8 mouse cellular contexts compared by ENCODE assay signal in genomic region chr16:50428871-50429691, GRCm38 (mm10). TPM values are rescaled to one million over a fixed set of nuclear protein-coding genes. Genes with fewer than 3 reads are reported as not detected.
DNase-seq lines count a peak whose midpoint lies in the region; ATAC-seq lines count a peak whose summit lies in the region.

No protein-coding gene starts in this region.

- peaks cover 27% of the 10 kb centered on the region for H3K36me3 ChIP-seq in megakaryocyte, embryonic 14.5 days (replicated peaks; ENCODE audit: low read length)
- no peaks in the 10 kb centered on the region for H3K36me3 ChIP-seq in forebrain, embryonic 14.5 days (ENCODE audit: control insufficient read depth, insufficient read depth, low read length)
- no peaks in the 10 kb centered on the region for H3K36me3 ChIP-seq in intestine, embryonic 16.5 days (ENCODE audit: control insufficient read depth, insufficient read depth, low read length)
- no peaks in the 10 kb centered on the region for H3K36me3 ChIP-seq in liver, embryonic 13.5 days
- H3K36me3 ChIP-seq in neural tube, embryonic 13.5 days, result no peaks in the 10 kb centered on the region

- peak; percentile 23 for DNase-seq in forebrain, embryonic 14.5 days (ENCODE audit: low spot score)
- no peak for DNase-seq in liver, embryonic 13.5 days
- no peak for DNase-seq in T-cell, adult 2 months (ENCODE audit: low spot score)

- no peaks in the 10 kb centered on the region for H3K9me3 ChIP-seq in megakaryocyte, embryonic 14.5 days
- no peaks in the 10 kb centered on the region for H3K9me3 ChIP-seq in forebrain, embryonic 14.5 days (replicated peaks; ENCODE audit: control insufficient read depth, low read length)
- no peaks in the 10 kb centered on the region for H3K9me3 ChIP-seq in intestine, embryonic 16.5 days (ENCODE audit: control insufficient read depth, low read length)
- no peaks in the 10 kb centered on the region for H3K9me3 ChIP-seq in liver, embryonic 13.5 days (replicated peaks)
- no peaks in the 10 kb centered on the region for H3K9me3 ChIP-seq in neural tube, embryonic 13.5 days

- peak overlapping the region; percentile 98 for H3K4me3 ChIP-seq in megakaryocyte, embryonic 14.5 days (replicated peaks)
- H3K4me3 ChIP-seq in brown adipose tissue, adult 24 weeks (ENCODE audit: insufficient read depth, low read depth, low read length), result peak overlapping the region; percentile 95
- H3K4me3 ChIP-seq in forebrain, embryonic 14.5 days (ENCODE audit: low read depth, low read length), result peak overlapping the region; percentile 93
- H3K4me3 ChIP-seq in intestine, embryonic 16.5 days (ENCODE audit: low read length), result peak overlapping the region; percentile 95
- peak overlapping the region; percentile 86 for H3K4me3 ChIP-seq in liver, embryonic 13.5 days (replicated peaks)
- H3K4me3 ChIP-seq in neural tube, embryonic 13.5 days, result peak overlapping the region; percentile 87

- H3K27me3 ChIP-seq in megakaryocyte, embryonic 14.5 days (replicated peaks), result no peaks in the 10 kb centered on the region
- no peaks in the 10 kb centered on the region for H3K27me3 ChIP-seq in forebrain, embryonic 14.5 days (replicated peaks; ENCODE audit: control insufficient read depth, insufficient read depth, low read length)
- no peaks in the 10 kb centered on the region for H3K27me3 ChIP-seq in intestine, embryonic 16.5 days (replicated peaks; ENCODE audit: control insufficient read depth, insufficient read depth, low read length)
- H3K27me3 ChIP-seq in liver, embryonic 13.5 days, result no peaks in the 10 kb centered on the region
- 0 out of 2 replicates have a peak, but pooled peaks cover 3% of the 10 kb centered on the region for H3K27me3 ChIP-seq in neural tube, embryonic 13.5 days

- WGBS in forebrain, embryonic 14.5 days, result 3% methylated on average over 23 of the region's 23 CpGs
- 10% methylated on average over 23 of the region's 23 CpGs for WGBS in intestine, embryonic 16.5 days
- WGBS in liver, embryonic 13.5 days (ENCODE audit: insufficient replicate concordance), result 16% methylated on average over 23 of the region's 23 CpGs
- 4% methylated on average over 23 of the region's 23 CpGs for WGBS in neural tube, embryonic 13.5 days

- H3K9ac ChIP-seq in forebrain, embryonic 14.5 days (ENCODE audit: low read length), result peak overlapping the region; percentile 91
- H3K9ac ChIP-seq in intestine, embryonic 16.5 days (ENCODE audit: low read depth, low read length), result peak overlapping the region; percentile 93
- H3K9ac ChIP-seq in liver, embryonic 13.5 days, result peak overlapping the region; percentile 91
- peak overlapping the region; percentile 94 for H3K9ac ChIP-seq in neural tube, embryonic 13.5 days

- no peak for ATAC-seq in megakaryocyte, adult 5-6 weeks (ENCODE audit: poor library complexity, severe bottlenecking)
- no peak for ATAC-seq in forebrain, embryonic 14.5 days
- no peak for ATAC-seq in intestine, embryonic 16.5 days
- ATAC-seq in liver, embryonic 13.5 days (ENCODE audit: low read depth), result no peak
- no peak for ATAC-seq in neural tube, embryonic 13.5 days (ENCODE audit: low read depth)

- H3K4me2 ChIP-seq in forebrain, embryonic 14.5 days (ENCODE audit: low read length), result peak overlapping the region; percentile 96
- H3K4me2 ChIP-seq in intestine, embryonic 16.5 days (ENCODE audit: low read depth, low read length), result peak overlapping the region; percentile 96
- peak overlapping the region; percentile 100 for H3K4me2 ChIP-seq in liver, embryonic 13.5 days
- H3K4me2 ChIP-seq in neural tube, embryonic 13.5 days, result peak overlapping the region; percentile 99

- peaks cover 18% of the 10 kb centered on the region for H3K4me1 ChIP-seq in megakaryocyte, embryonic 14.5 days
- no peaks in the 10 kb centered on the region for H3K4me1 ChIP-seq in brown adipose tissue, adult 24 weeks (ENCODE audit: control insufficient read depth, insufficient read depth, insufficient read length, low read length)
- no peaks in the 10 kb centered on the region for H3K4me1 ChIP-seq in forebrain, embryonic 14.5 days (ENCODE audit: control insufficient read depth, insufficient read depth, low read length)
- H3K4me1 ChIP-seq in intestine, embryonic 16.5 days (ENCODE audit: control insufficient read depth, insufficient read depth, low read length), result peaks cover 3% of the 10 kb centered on the region; the same call in 1 of the 2 replicates
- peaks cover 21% of the 10 kb centered on the region for H3K4me1 ChIP-seq in liver, embryonic 13.5 days (replicated peaks)
- peaks cover 12% of the 10 kb centered on the region; the same call in 1 of the 2 replicates for H3K4me1 ChIP-seq in neural tube, embryonic 13.5 days (replicated peaks)

- no peak overlapping the region for H3K27ac ChIP-seq in brown adipose tissue, adult 24 weeks (replicated peaks; ENCODE audit: low read depth, low read length)
- H3K27ac ChIP-seq in forebrain, embryonic 14.5 days (ENCODE audit: low read depth, low read length), result no peak overlapping the region
- no peak overlapping the region for H3K27ac ChIP-seq in intestine, embryonic 16.5 days (ENCODE audit: low read length)
- H3K27ac ChIP-seq in liver, embryonic 13.5 days, result no peak overlapping the region
- no peak overlapping the region for H3K27ac ChIP-seq in neural tube, embryonic 13.5 days (replicated peaks)

RNA-seq across cellular contexts. Expression of gene Bbx, which starts 3.1 kb away (rescaled TPM):
- 0.89 TPM in 1 of 2 replicates, not detected in the other for polyA plus RNA-seq in megakaryocyte, embryonic 14.5 days (2012; ENCODE audit: insufficient read depth, low replicate concordance)
- 13.8 and 16.5 TPM in 2 replicates for total RNA-seq in megakaryocyte, adult 5-6 weeks (2015)
- 14.6 and 19.4 TPM in 2 replicates for total RNA-seq in megakaryocyte, adult 5-6 weeks (2017)
- 6.9 and 9.8 TPM in 2 replicates for polyA plus RNA-seq in brown adipose tissue, adult 24 weeks (2012; ENCODE audit: insufficient read depth, insufficient read length, missing spikeins)
- polyA plus RNA-seq in forebrain, embryonic 14.5 days (2014; fragmentation: Nextera tagmentation; extraction: Ambion mirVana), result 11.9 and 15.9 TPM in 2 replicates
- polyA plus RNA-seq in intestine, embryonic 16.5 days (2015; fragmentation: Nextera tagmentation; extraction: Ambion mirVana), result 28.8 and 30.7 TPM in 2 replicates
- polyA plus RNA-seq in liver, embryonic 13.5 days (2015; fragmentation: Nextera tagmentation; extraction: Ambion mirVana), result 8.9 and 9.1 TPM in 2 replicates
- polyA plus RNA-seq in neural tube, embryonic 13.5 days (2015; fragmentation: Nextera tagmentation; extraction: Ambion mirVana), result 21.2 and 25.9 TPM in 2 replicates
